Mouse (Mus musculus) CH12.LX (cell line): ENCODE measurements around the gene Ptprk.

Source experiments
- CTCF ChIP-seq, 2 experiments: IDR thresholded peaks in 1 of 2; conservative IDR thresholded peaks in 1 of 2; 2 replicates each; pipeline ENCODE4 v1.5.1; 2011 to 2012; ENCODE audit warnings: low read depth in 2 of 2, low read length in 2 of 2, improper control_type of control experiment in 1 of 2, inconsistent platforms in 1 of 2, mild to moderate bottlenecking in 1 of 2, moderate library complexity in 1 of 2
- EP300 ChIP-seq: IDR thresholded peaks from 2 replicates; pipeline ENCODE4 v1.6.1; 2011; ENCODE audit warnings: low read length, improper control_type of control experiment
- JUN ChIP-seq: IDR thresholded peaks from 2 replicates; pipeline ENCODE4 v1.6.1; 2011; ENCODE audit warnings: low read depth, mild to moderate bottlenecking, low read length, improper control_type of control experiment, moderate library complexity; ENCODE audit not compliant: insufficient read depth
- MAFK ChIP-seq: IDR thresholded peaks from 2 replicates; pipeline ENCODE4 v1.6.1; 2011; ENCODE audit warnings: low read length, improper control_type of control experiment; ENCODE audit not compliant: insufficient replicate concordance
- MAZ ChIP-seq: IDR thresholded peaks from 2 replicates; pipeline ENCODE4 v1.6.1; 2012; ENCODE audit warnings: low read depth, mild to moderate bottlenecking, inconsistent platforms, low read length, improper control_type of control experiment, moderate library complexity
- MYC ChIP-seq: IDR thresholded peaks from 2 replicates; pipeline ENCODE4 v1.6.1; 2011; ENCODE audit warnings: low read depth, mild to moderate bottlenecking, improper control_type of control experiment, low read length
- SIN3A ChIP-seq: IDR thresholded peaks from 2 replicates; pipeline ENCODE4 v1.6.1; 2012; ENCODE audit warnings: low read length, improper control_type of control experiment, inconsistent platforms
- UBTF ChIP-seq: IDR thresholded peaks from 2 replicates; pipeline ENCODE4 v1.6.1; 2012; ENCODE audit warnings: low read depth, mild to moderate bottlenecking, inconsistent platforms, low read length, improper control_type of control experiment, moderate library complexity
- ZC3H11A ChIP-seq: IDR thresholded peaks from 2 replicates; pipeline ENCODE4 v1.6.1; 2012; ENCODE audit warnings: low read depth, mild to moderate bottlenecking, inconsistent platforms, low read length, improper control_type of control experiment

DNA sequence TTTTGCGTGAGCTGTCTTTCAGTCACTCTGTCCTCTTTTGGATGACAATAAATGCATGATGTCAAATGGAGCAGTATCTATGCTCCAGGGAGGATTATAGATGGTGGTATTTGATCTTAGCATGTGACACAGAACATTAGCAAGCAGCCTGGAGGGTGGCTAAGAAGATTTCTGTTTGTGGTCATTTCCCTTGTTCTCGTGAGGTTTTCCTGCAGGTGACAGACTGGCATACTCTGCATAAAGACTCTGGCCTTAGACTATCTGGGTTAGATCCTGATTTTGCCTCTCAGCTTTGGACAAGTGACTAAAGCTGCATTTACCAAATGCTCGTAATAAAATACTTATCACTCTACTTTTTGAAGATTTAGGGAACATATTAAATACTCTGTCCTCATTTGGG is 423.9 kb downstream of the Ptprk start:
- TF ChIP-seq MYC (no peak), EP300 (no peak), CTCF (conservative IDR thresholded peaks at IDR 0.05 in 1 of 2, IDR thresholded peaks at IDR 0.05 in 1 of 2; ENCODE audit: low read depth in 2 of 2, low read length in 2 of 2) (no peak), UBTF (no peak), SIN3A (no peak), MAZ (no peak), ZC3H11A (no peak), JUN (no peak), MAFK (no peak)
